Mouse (Mus musculus) kidney, adult 8-10 months (tissue): ENCODE results near the gene Scd2.
A peak's percentile ranks its signal among the peaks of the same experiment; 100 is the strongest.
"Not testable (repeated sequence)": the region's sequence is repeated elsewhere in the genome, so short reads cannot be mapped to it uniquely, and the experiment has no call there.

ENCODE experiments used
- DNase-seq, 2 experiments: peaks; one replicate each; pipeline ENCODE4 v3.0.0; 2022

The Scd2 gene

DNA sequence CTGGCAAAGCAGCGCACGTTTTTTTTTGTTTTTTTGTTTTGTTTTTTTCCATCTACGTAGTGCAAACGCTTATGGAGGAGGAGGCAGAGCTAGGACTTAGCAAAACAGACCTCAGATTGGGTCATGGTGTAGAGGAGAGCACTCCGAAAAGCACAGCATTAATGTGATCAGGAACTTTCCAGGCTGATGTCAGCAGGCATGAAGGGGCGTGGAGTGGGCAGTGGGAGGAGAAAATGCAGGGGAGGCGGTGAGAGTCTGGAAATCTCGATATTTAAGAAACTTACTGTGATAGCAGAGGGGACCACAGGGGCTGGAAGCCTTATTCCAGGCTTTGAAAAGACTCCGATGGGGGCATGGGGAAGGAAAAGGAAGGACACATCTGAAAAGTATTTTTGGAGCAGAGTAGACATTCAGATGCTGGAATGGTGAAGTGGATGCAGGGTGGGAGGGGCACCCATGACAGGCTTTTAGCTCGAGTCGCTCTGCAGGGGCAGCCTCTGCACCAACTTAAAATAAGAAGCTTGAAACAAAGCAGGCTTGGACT is 21.5 kb downstream of the Scd2 start:
- DNase-seq, result peak; percentile 46 to 56

DNA sequence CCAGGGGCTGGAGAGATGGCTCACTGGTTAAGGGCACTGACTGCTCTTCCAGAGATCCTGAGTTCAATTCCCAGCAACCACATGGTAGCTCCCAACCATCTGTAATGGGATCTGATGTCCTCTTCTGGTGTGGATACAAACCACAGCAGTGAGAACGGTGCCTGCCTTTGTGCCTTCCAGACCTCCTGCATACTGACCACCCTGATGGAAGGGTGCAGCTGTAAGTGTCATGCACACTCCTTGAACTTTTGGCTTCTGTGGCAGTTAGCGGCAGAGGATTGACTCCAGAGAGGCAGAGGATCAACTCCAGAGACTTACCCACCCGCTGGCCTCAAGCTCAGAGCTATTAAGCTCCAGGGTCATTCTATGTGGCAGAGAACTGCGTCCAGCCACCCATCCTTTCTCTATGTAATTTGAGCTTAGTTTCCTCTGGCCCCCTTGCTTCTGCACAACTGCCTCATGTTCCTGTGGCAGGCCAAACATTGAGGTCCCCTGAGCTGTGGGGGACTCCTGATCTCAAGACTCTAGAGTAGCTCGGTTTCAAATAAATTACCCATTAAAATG is 23.4 kb downstream of the Scd2 start:
- no peak for DNase-seq

DNA sequence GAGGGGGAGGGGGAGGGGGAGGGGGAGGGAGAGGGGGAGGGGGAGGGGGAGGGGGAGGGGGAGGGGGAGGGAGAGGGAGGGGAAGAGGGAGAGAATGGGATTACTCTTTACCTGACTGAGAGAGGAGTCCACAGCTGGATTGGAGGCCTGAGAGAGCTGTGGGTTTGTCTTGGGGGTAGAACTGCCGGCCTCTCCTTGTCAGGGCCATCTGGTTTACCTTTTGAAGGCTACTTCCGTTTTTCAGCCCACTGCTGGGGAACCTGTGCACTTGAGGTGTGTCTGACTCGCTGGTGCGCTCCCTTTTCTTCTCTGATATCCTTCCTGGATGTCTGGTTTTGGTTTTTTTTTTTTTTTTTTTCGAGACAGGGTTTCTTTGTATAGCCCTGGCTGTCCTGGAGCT is 23.9 kb downstream of the Scd2 start:
- no peak for DNase-seq

DNA sequence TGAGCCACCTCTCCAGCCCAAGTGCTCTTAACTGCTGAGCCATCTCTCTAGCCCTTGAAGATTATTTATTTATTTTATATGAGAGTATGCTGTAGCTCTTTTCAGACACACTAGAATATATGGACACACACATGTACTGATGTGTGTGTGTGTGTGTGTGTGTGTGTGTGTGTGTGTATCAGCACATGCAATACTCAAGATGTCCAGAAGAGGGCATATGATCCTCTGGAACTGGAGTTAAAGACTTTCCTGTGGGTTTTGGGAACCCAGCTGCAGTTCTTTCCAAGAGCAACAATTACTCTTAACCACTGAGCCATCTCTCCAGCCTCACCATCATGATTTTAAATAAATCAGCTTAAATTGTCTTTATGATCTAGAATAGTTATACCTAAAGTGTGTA is 25.1 kb downstream of the Scd2 start:
- DNase-seq, result no peak

DNA sequence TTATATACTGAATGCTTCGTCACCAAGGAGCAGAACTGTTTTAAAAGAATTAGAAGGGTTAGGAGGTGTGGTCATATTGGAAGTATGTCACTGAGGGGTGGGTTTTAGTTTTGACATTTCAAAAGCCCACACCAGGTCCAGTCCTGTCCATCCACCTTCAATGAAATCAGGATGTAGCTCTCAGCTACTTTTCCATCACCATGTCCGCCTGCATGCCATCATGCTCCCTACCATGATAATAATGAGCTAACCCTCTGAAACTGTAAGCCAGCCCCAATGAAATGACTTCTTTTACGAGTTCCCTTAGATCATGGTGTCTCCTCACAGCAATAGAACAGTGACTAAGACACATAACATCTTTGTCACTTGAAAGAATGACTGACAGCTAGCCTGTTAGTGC is 26.8 kb downstream of the Scd2 start:
- no peak for DNase-seq

DNA sequence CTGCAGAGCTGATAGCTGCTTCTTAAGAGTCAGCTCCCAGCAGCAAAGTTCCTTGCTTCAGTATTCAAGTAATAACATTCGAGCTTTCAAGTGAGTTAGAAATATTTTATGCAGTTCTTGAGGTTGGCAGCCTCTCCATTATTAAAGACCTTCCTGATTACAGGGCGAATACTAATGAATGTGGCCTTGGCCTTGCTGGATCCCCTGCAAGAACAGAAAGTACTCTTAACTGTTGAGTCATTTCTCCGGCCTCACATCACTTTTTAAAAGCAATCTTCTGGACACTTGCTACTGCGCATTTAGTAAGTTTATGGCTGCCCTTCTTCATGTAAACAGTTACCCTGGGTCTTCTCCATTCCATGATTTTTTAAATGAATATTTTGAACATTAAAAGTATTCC is 27.7 kb downstream of the Scd2 start:
- no peak for DNase-seq

DNA sequence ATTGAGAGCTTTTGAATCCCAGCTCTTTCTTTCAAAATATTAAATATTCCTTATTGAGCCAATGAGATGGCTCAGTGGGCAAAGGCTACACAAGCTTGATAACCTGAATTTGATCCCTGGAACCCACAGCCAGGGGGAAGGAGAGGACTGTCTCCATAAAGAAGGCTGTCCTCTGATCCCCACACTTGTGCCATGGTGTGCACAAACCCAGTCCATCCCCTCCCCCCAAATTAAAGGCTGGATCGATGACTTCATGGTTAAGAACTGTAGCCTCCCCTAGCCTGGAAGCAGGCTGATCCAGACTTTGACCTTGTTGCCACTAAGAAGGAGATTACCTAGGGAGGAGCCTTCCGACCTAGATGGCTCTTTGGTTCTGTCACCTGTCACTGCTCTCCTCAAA is 28.2 kb downstream of the Scd2 start:
- DNase-seq, result no peak

DNA sequence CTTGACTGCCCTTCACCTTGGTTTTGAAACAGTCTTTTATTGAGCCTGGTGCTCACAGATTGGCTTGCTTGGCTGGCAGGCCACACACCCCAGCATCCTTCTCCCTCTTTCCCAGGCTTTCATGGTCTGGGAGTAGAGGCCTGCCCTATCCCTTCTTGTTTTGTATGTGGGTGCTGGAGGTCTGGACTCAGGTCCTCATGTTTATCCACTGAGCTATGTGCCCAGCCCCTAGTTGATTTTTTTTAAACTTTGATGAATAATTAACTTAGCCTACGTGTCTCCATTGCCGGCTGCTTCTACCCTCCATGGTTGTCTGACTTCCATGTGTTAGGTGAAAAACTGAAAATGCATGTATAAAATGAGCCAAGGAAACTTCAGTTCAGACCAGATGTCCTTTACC is 36.1 kb downstream of the Scd2 start:
- peak in 1 of 2 experiments; percentile 28 for DNase-seq

DNA sequence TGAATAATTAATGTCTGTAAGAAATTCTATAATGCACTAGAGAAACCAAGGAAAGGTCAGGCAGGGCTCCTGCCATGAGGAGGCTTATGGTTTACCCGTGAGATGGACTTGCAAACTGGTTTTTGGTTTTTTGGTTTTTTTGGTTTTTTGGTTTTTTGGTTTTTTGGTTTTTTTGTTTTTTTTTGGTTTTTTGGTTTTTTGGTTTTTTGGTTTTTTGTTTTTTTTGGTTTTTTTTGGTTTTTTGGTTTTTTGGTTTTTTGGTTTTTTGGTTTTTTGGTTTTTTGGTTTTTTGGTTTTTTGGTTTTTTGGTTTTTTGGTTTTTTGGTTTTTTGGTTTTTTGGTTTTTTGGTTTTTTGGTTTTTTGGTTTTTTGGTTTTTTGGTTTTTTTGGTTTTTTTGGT is 37.7 kb downstream of the Scd2 start:
- DNase-seq, result not testable (repeated sequence)

DNA sequence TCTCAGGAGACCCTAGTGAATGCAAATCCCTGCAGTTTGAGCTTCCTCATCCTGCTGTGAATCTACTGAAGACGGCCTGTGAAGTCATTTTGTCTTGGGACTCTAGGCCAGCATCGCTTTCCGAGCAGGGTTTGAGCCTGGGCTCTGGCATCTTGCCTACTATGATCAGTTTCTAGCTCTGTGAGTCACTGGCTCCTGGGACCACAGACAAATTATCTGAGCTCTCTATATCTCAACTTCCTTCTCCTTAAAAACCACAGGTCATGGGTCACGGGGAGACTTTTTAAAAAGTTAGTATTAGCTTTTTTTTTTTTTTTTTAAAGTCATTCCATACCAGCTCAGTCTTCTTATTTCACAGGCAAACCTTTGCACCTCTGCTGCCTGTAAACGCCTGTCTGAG is 38.4 kb downstream of the Scd2 start:
- DNase-seq, result no peak

DNA sequence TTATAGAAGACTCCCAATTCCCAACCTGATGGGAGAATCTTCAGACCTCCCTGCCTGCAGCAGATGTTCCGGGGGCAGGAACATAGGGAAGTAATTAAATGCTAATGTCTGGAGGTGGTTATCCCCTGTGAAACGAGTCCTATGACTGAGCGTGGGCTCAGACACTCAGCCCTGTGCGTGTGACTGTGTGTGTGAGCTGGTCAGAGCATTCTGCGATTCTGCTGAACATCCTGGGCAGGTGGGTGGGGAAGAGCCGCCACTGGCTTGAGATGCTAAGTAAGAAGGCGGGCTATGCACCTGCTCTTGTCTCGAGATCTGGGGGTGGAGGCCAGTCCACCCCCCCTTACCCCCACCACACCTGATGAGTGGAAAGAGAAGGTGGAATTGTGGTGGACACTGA is 38.9 kb downstream of the Scd2 start:
- no peak for DNase-seq

DNA sequence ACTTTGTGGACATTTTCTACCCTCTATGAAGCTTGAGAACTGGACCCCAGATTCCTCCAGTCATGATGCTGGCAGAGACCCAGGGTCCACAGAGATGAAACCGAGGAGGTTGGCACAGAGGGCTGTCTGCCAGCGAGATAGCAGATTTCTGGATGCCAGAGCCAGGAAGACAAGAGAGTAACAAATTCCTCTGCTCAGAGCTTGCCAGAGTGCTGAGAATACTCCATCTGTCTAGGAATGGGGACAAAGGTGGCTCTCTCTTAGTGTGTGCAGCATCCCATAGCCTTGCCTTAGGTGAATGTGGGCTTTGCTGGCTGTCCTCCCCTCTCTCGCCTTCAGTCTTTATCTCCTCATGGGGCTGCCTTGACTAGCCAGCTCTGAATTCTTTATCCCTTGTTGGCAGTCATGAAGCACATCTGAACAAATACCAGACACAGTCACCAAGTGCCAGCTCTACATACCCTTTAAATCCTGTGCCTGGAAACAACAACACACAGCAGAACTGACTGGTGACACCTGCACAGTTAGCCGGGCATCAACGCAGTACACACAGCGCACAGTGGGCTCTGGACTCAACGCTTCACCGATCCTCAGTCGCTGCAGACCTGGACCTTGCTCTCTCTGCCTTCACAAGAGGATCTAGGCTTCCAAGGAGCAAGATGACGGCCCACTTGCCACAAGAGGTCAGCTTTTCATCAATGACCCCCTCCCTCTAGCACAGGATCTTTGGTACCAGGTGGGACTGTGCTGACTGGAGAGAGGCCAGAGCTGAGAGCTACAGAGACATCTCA is 39.6 kb downstream of the Scd2 start, which contains the start of gene Scd4:
Scd4 (plus strand) TSS at position 260 of the 791 bp plus-strand sequence.
- DNase-seq, result peak; percentile 63 to 68

DNA sequence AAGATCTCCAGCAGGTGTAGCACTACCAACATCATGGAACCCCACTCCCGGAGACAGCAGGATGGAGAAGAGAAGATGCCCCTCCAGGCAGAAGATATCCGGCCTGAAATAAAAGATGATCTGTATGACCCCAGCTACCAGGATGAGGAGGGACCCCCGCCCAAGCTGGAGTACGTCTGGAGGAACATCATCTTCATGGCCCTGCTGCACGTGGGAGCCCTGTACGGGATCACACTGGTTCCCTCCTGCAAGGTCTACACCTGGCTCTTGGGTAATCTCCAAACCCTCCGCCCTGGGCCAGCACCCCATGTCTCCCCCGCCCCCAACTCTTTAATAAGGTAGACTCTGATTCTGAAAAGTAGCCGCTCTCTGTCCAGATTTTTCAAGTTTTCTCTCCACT is 40.5 kb downstream of the Scd2 start:
- DNase-seq, result no peak

DNA sequence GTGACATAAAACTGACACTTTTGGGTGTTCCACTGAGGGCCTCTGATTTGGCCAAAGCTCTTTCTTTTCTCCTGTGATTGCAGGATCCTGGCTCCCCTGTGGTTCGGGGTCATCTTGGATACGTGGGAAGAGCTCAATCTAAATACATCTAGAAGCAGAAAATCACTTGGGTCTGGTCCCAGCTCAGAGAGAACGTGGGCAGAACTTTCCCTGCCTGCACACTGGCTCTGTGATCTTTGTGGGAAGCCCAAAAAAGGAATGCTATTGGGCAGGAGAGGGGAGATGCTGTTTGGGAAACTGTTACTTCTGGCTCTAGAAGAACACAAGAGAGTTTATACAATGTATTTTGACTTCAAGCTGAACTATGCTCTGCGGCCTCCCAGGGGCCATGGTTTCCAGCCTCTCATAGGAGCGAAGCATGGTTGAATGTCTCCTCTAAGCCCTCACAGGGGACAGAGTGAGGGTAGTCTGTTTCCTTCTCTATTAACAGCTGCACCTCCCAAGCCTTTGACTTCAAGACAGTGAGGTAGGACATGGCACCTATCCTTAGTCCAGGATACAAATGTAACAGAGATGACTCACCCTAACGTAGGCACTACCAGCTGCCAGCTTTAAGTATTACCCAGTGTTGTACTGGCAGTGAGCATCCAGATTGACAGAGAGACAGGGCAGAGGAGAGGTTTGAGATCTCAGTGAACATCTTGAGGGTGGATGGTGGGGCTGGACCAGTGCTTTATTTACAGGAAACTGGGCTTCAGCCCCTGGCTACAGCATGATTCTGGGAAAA is 42.6 kb downstream of the Scd2 start:
- DNase-seq, result no peak

DNA sequence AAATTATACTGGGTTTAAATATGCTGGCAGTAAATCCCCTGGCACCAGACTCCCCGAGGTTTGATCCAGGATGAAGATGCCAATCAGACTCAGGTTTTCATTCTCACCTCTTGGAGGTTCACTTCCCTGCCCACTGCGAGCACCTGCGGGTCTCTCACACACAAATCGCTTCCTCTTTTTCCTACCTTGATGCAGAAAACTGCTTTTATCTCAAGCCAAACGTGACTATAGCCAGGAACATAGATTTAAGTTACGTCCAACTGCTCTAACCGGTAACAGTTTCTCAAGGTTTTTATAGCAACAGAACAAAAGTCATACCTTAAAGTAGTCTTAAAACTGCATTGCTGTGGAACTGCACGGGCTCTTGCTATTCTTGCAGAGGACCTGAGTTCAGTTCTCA is 56.2 kb downstream of the Scd2 start:
- DNase-seq, result no peak

DNA sequence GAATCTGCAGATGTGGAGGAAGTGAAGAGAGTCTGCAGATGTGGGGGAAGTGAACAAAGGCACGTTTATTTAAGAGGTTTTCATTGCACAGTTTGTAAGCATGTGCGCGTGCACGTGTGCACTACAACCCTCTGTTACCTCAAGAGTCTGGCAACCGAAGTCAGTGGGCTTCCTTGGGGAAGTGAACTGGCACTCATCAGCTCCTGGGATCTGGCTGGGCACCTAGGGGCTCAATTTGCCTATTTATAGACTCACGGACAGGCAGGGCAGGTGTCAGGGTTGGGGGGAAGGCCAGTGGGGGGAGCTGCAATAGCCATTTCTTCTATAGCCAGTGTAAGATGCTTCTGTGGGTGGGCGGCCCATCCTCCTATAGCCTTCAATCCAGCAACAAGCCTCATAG is 58.3 kb downstream of the Scd2 start:
- DNase-seq, result no peak
